Mouse (Mus musculus): ENCODE measurements around the gene Gm10024.
"Not testable (repeated sequence)": the region's sequence is repeated elsewhere in the genome, so short reads cannot be mapped to it uniquely, and the experiment has no call there.

- not testable (repeated sequence) for TF ChIP-seq CTCF (IDR thresholded peaks at IDR 0.05; ENCODE audit: low read depth, low read length); EP300 (IDR thresholded peaks at IDR 0.05; ENCODE audit: insufficient read depth, low read depth, low read length)
Measured at GRCm38 (mm10) chr10:77711157-77711556, at the start of gene Gm10024.
